Mouse (Mus musculus): ENCODE results near the gene Rnft1. TPM values are rescaled to one million over a fixed set of nuclear protein-coding genes. Genes with fewer than 3 reads are reported as not detected.

Rnft1 gene
- polyA plus RNA-seq, 1 experiment from 2014 or later, result 22.4 TPM

DNA sequence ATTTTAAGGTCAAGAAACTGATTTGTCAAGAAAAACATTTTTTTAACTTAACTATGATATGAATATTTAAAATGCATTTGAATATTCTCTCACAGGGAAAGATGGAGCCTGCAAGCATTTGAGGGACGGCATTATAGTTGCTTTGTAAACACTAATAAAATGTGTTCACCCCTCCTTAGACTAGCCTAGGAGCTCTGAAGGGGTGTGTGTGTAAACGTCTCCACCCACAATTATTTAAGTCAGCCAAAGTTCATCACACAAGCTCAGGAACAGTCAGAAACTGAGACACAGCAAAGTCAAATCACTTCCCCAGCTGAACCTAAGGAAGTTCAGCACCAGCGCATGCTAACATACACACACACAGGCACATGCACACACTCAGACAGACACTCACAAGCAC lies 10.9 kb upstream of the Rnft1 start:
- Histone ChIP-seq H3K4me3 (no peak overlapping the region), H3K27ac (no peak overlapping the region), H3K4me1 (peaks cover 18% of the 10 kb centered on the region), H3K27me3 (ENCODE audit: poor library complexity, severe bottlenecking) (no peaks in the 10 kb centered on the region), H3K36me3 (replicated peaks) (no peaks in the 10 kb centered on the region), H3K9me3 (no peaks in the 10 kb centered on the region)
- no peak for DNase-seq (ENCODE audit: extremely low spot score, low spot score)
- WGBS, result 76% methylated on average over 3 of the region's 3 CpGs

DNA sequence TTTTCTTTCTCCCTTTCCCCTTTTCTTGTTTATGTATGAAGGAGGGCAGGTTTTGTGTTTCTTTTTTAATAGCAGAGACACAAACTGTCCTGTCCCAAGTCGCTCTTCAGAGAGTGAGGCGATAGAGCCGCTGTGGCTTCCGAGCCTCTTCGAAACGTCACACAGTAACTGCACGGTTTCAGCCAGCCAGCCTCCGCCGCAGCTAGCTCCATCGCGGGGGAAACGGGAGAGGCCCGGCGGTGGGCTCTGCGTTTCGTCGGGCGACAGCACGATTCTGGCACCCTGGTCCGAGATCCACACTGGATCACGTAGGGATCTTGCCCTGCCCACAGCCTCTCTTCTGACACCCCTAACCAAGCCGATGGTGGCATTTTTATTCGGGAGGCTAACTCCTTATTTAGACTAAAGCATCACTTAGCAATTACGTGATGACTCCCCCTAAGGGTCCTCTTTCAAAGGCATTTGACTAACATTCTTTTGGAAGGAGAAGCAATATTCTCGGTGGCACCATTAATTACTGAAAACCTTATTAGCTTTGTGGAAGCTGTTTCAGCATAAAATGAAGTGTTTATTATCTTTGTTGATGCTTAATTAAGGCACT lies 553 bp downstream of the Rnft1 start:
- H3K36me3 ChIP-seq (replicated peaks), result peaks cover 8% of the 10 kb centered on the region
- no peaks in the 10 kb centered on the region for H3K9me3 ChIP-seq
- peak overlapping the region; percentile 89 for H3K27ac ChIP-seq
- peak overlapping the region; percentile 68 for H3K4me3 ChIP-seq
- DNase-seq (ENCODE audit: extremely low spot score, low spot score), result peak; percentile 64
- peaks cover 15% of the 10 kb centered on the region for H3K4me1 ChIP-seq
- WGBS, result under 1% methylated on average over 25 of the region's 25 CpGs
- peaks cover 12% of the 10 kb centered on the region for H3K27me3 ChIP-seq (ENCODE audit: poor library complexity, severe bottlenecking)

- Histone ChIP-seq H3K27me3 (ENCODE audit: poor library complexity, severe bottlenecking) (no peaks in the 10 kb centered on the region), H3K4me1 (peaks cover 5% of the 10 kb centered on the region), H3K4me3 (no peak overlapping the region), H3K27ac (no peak overlapping the region), H3K9me3 (no peaks in the 10 kb centered on the region), H3K36me3 (replicated peaks) (peaks cover 43% of the 10 kb centered on the region)
- no peak for DNase-seq (ENCODE audit: extremely low spot score, low spot score)
- WGBS, result 96% methylated on average over 1 of the region's 1 CpGs
Observed at GRCm38 (mm10) chr11:86490782-86491181, 6.3 kb downstream of the Rnft1 start.

DNA sequence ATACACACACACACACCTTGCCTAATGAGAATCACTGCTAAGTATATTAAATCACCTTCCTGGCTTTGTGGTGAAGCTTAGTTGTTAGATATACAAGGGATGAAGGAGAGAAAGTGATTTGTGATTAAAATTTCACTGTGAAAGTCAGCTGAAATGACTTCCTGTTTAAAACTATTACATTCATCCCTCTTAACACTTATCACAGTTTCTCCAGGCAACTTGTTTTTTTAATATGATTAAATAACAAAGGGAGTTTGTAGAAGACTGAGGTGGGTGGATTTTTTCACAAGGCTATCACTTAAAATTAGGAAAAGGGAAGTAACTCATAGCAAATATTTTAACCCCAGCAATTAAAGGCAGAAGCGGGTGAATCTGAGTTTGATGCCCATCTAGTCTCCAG lies 12.9 kb downstream of the Rnft1 start:
- H3K27ac ChIP-seq, result no peak overlapping the region
- peaks cover 59% of the 10 kb centered on the region for H3K36me3 ChIP-seq (replicated peaks)
- no peak for DNase-seq (ENCODE audit: extremely low spot score, low spot score)
- no peaks in the 10 kb centered on the region for H3K4me1 ChIP-seq
- H3K9me3 ChIP-seq, result no peaks in the 10 kb centered on the region
- H3K27me3 ChIP-seq (ENCODE audit: poor library complexity, severe bottlenecking), result no peaks in the 10 kb centered on the region
- 92% methylated on average over 1 of the region's 1 CpGs for WGBS
- no peak overlapping the region for H3K4me3 ChIP-seq

- Histone ChIP-seq H3K4me1 (no peaks in the 10 kb centered on the region), H3K36me3 (replicated peaks) (peaks cover 59% of the 10 kb centered on the region), H3K27ac (no peak overlapping the region), H3K27me3 (ENCODE audit: poor library complexity, severe bottlenecking) (no peaks in the 10 kb centered on the region), H3K4me3 (no peak overlapping the region), H3K9me3 (no peaks in the 10 kb centered on the region)
- DNase-seq (ENCODE audit: extremely low spot score, low spot score), result no peak
- 78% methylated on average over 3 of the region's 3 CpGs for WGBS
Observed at GRCm38 (mm10) chr11:86497908-86498307, 13.5 kb downstream of the Rnft1 start.

DNA sequence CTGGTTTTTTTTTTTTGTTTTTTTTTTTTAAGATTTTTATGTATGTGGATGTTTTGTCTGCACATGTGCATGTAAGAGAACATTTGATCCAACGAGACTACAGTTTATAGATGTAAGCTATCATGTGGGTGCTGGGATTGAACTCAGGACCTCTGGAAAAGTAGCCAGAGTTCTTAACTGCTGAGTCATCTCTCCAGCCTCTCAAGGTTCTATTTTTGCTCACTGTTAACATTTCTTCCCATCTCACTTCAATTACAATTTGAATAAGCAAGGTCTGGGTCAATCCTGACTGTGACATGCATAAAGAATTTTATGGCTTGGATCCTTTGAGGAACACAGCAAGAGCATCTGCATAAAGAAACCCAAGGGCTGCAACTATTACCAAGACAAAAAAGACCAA lies 16.3 kb downstream of the Rnft1 start:
- H3K9me3 ChIP-seq, result no peaks in the 10 kb centered on the region
- H3K27ac ChIP-seq, result no peak overlapping the region
- H3K27me3 ChIP-seq (ENCODE audit: poor library complexity, severe bottlenecking), result no peaks in the 10 kb centered on the region
- WGBS, result 91% methylated on average over 1 of the region's 1 CpGs
- peaks cover 74% of the 10 kb centered on the region for H3K36me3 ChIP-seq (replicated peaks)
- no peak overlapping the region for H3K4me3 ChIP-seq
- DNase-seq (ENCODE audit: extremely low spot score, low spot score), result no peak
- no peaks in the 10 kb centered on the region for H3K4me1 ChIP-seq

DNA sequence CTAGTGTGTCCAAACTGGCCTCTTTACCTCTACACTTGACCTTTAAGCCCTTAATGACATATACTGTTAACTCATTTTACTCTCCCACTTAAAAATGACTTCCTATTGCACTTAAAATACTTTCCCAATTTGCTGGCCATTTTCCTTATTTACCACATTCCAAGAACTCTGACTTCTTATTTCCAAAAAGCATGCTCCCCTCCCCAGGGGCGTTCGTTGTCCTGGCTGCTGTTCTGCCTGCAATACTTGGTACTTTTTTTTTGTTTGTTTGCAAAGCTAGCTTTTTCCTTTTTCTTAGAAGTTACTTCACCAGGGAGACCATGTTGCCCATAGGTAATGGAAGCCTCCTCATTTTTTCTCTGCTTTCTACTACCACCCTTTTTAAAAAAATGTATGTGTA lies 18.7 kb downstream of the Rnft1 start:
- H3K27me3 ChIP-seq (ENCODE audit: poor library complexity, severe bottlenecking), result no peaks in the 10 kb centered on the region
- H3K4me1 ChIP-seq, result no peaks in the 10 kb centered on the region
- H3K4me3 ChIP-seq, result no peak overlapping the region
- H3K27ac ChIP-seq, result no peak overlapping the region
- DNase-seq (ENCODE audit: extremely low spot score, low spot score), result no peak
- no peaks in the 10 kb centered on the region for H3K9me3 ChIP-seq
- peaks cover 82% of the 10 kb centered on the region for H3K36me3 ChIP-seq (replicated peaks)
- WGBS, result 98% methylated on average over 2 of the region's 2 CpGs

DNA sequence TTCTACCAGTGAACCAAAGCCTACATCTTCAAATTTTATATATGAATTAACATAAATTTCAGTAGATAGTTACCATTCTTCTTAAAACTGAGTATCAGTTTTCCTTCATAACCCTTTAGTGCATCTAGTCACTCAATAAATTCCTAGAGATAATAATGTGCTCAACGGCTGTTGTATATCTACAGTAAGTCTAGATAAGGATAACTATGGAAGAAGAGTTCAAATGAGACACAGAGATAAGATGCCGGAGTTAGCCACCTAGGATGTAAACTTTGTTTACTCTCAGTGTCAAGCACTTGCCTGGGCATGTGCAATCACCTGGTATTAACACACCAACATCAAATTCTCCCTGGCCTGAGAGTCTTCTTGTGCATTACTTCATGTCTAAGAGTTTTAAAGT lies 22.9 kb downstream of the Rnft1 start:
- no peak overlapping the region for H3K27ac ChIP-seq
- H3K27me3 ChIP-seq (ENCODE audit: poor library complexity, severe bottlenecking), result no peaks in the 10 kb centered on the region
- H3K4me1 ChIP-seq, result no peaks in the 10 kb centered on the region
- no peaks in the 10 kb centered on the region for H3K9me3 ChIP-seq
- DNase-seq (ENCODE audit: extremely low spot score, low spot score), result no peak
- H3K36me3 ChIP-seq (replicated peaks), result peaks cover 99% of the 10 kb centered on the region
- WGBS, result 95% methylated on average over 2 of the region's 2 CpGs
- H3K4me3 ChIP-seq, result no peak overlapping the region

GRCm38 (mm10) chr11:86507991-86508390 lies 23.5 kb downstream of the Rnft1 start:
- Histone ChIP-seq H3K36me3 (replicated peaks) (peaks cover 99% of the 10 kb centered on the region), H3K4me3 (no peak overlapping the region), H3K27me3 (ENCODE audit: poor library complexity, severe bottlenecking) (no peaks in the 10 kb centered on the region), H3K4me1 (no peaks in the 10 kb centered on the region), H3K9me3 (no peaks in the 10 kb centered on the region), H3K27ac (no peak overlapping the region)
- WGBS, result 90% methylated on average over 2 of the region's 2 CpGs
- no peak for DNase-seq (ENCODE audit: extremely low spot score, low spot score)

GRCm38 (mm10) chr11:86516620-86517019 lies 32.2 kb downstream of the Rnft1 start:
- Histone ChIP-seq H3K4me3 (no peak overlapping the region), H3K27ac (no peak overlapping the region), H3K9me3 (no peaks in the 10 kb centered on the region), H3K36me3 (replicated peaks) (peaks cover 92% of the 10 kb centered on the region), H3K27me3 (ENCODE audit: poor library complexity, severe bottlenecking) (no peaks in the 10 kb centered on the region), H3K4me1 (no peaks in the 10 kb centered on the region)
- 89% methylated on average over 3 of the region's 3 CpGs for WGBS
- DNase-seq (ENCODE audit: extremely low spot score, low spot score), result no peak

DNA sequence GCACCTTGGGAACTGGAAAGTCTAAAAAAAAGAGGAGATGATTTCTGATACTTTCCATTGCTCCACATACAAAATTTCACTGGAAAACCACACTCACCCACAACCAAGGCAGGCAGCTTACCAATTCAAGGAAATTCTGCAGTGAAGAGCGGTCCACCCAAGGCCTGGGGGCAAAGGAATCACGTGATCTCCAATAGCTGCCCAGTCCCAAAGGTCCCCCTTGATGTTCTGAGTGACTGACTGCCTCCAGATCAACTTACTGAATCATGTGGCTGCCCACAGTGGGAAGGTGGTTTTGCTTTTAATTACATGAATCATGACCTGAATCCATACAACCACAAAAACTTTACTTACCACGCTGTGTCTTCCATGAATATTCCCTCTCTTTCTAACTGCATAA lies 32.8 kb downstream of the Rnft1 start:
- Histone ChIP-seq H3K4me1 (no peaks in the 10 kb centered on the region), H3K9me3 (no peaks in the 10 kb centered on the region), H3K4me3 (no peak overlapping the region), H3K27ac (no peak overlapping the region), H3K36me3 (replicated peaks) (peaks cover 92% of the 10 kb centered on the region), H3K27me3 (ENCODE audit: poor library complexity, severe bottlenecking) (no peaks in the 10 kb centered on the region)
- no peak for DNase-seq (ENCODE audit: extremely low spot score, low spot score)
- WGBS, result 90% methylated on average over 3 of the region's 3 CpGs

- peaks cover 94% of the 10 kb centered on the region for H3K36me3 ChIP-seq (replicated peaks)
- H3K4me3 ChIP-seq, result no peak overlapping the region
- no peak for DNase-seq (ENCODE audit: extremely low spot score, low spot score)
- 95% methylated on average over 7 of the region's 7 CpGs for WGBS
- H3K27me3 ChIP-seq (ENCODE audit: poor library complexity, severe bottlenecking), result no peaks in the 10 kb centered on the region
- no peak overlapping the region for H3K27ac ChIP-seq
- no peaks in the 10 kb centered on the region for H3K4me1 ChIP-seq
- H3K9me3 ChIP-seq, result no peaks in the 10 kb centered on the region
Observed at GRCm38 (mm10) chr11:86519751-86520150, 35.3 kb downstream of the Rnft1 start.

- no peaks in the 10 kb centered on the region for H3K9me3 ChIP-seq
- no peak for DNase-seq (ENCODE audit: extremely low spot score, low spot score)
- H3K4me3 ChIP-seq, result no peak overlapping the region
- peaks cover 92% of the 10 kb centered on the region for H3K36me3 ChIP-seq (replicated peaks)
- H3K4me1 ChIP-seq, result no peaks in the 10 kb centered on the region
- no peaks in the 10 kb centered on the region for H3K27me3 ChIP-seq (ENCODE audit: poor library complexity, severe bottlenecking)
- H3K27ac ChIP-seq, result no peak overlapping the region
- 92% methylated on average over 4 of the region's 4 CpGs for WGBS
Observed at GRCm38 (mm10) chr11:86527528-86527927, 43.1 kb downstream of the Rnft1 start.

GRCm38 (mm10) chr11:86532834-86533233 lies 48.4 kb downstream of the Rnft1 start:
- Histone ChIP-seq H3K36me3 (replicated peaks) (peaks cover 68% of the 10 kb centered on the region), H3K4me3 (no peak overlapping the region), H3K27me3 (ENCODE audit: poor library complexity, severe bottlenecking) (no peaks in the 10 kb centered on the region), H3K9me3 (no peaks in the 10 kb centered on the region), H3K27ac (no peak overlapping the region), H3K4me1 (no peaks in the 10 kb centered on the region)
- no peak for DNase-seq (ENCODE audit: extremely low spot score, low spot score)
- WGBS, result 76% methylated on average over 1 of the region's 1 CpGs

Measured in forebrain, embryonic 10.5 days (tissue).